ENCODE assay signal across 32 mouse cellular contexts in the genomic region with DNA sequence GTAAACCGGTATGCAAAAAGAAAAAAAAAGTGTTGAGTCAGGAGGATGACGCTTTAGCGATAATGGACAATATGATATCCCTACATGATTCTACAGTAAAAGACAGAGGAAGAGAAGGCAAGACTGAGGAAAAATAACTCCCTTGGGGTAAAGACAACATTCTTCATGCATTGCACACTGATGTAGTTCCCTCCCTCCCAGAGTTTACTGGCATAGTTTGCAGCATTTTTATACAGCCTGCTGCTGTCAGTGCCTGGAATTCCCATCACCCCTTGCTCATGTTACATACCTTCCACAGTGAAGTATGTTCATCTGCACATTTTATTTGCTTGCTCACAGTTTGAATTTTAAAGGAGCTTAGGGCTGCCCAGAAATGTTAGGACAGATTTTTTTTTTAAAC.
DNase-seq lines count a peak whose midpoint lies in the region; ATAC-seq and TF ChIP-seq lines count a peak whose summit lies in the region.
"Had no signal": no experiment of that assay in that cellular context is flagged by ENCODE, and none has a peak within 500 bp of the region (broad histone marks: within the 10 kb centered on the region; RNA-seq: fewer than 3 reads in every experiment).

No protein-coding gene starts in this region.

- DNase-seq in forebrain, embryonic 10.5 days (ENCODE audit: extremely low spot score, low spot score): no peak
- DNase-seq in mesoderm, embryonic 11.5 days (ENCODE audit: low read depth, low spot score): peak; percentile 50
- no peak for DNase-seq in c-Kit-positive CD71-positive TER-119-positive erythroid progenitor cells, embryonic 14.5 days (ENCODE audit: low spot score)
- no peak for DNase-seq in cerebellum, adult 8-10 months
- DNase-seq: adrenal gland, adult 8-10 months; cerebellum, adult 11 months; cerebellum, adult 9-11 months; embryo, embryonic 11 days; gastrocnemius, postnatal 14 days; heart, adult 11 months; heart, postnatal 36 days; kidney, adult 8-10 months; kidney, postnatal 10 days; layer of hippocampus, postnatal 36 days; left cerebral cortex, postnatal 4 days; liver, postnatal 0 days; spleen, adult 18-20 months; thymus, postnatal 36 days had no signal

- no peak for ATAC-seq in forebrain, embryonic 13.5 days
- ATAC-seq in midbrain, embryonic 13.5 days: no peak
- no peak for ATAC-seq in midbrain, embryonic 15.5 days (replicated peaks)
- ATAC-seq: activated CD4-positive, CD25-positive, alpha-beta regulatory T cell, adult 4 months; CD4-positive, CD25-positive, alpha-beta regulatory T cell, adult 4 months; hindbrain, postnatal 0 days; intestine, embryonic 15.5 days; liver, embryonic 12.5 days; liver, postnatal 0 days; midbrain, embryonic 16.5 days had no signal

- TF ChIP-seq CTCF in embryonic fibroblast, embryonic 13.5 days (IDR thresholded peaks at IDR 0.05; ENCODE audit: borderline replicate concordance, insufficient read depth, low read length): no peak

- no peaks in the 10 kb centered on the region for H3K9me3 ChIP-seq in forebrain, embryonic 13.5 days (replicated peaks)
- H3K9me3 ChIP-seq in forebrain, embryonic 10.5 days: no peaks in the 10 kb centered on the region
- H3K9me3 ChIP-seq in midbrain, embryonic 13.5 days: no peaks in the 10 kb centered on the region
- no peaks in the 10 kb centered on the region for H3K9me3 ChIP-seq in midbrain, embryonic 15.5 days
- H3K9me3 ChIP-seq: heart, embryonic 10.5 days; heart, embryonic 15.5 days; hindbrain, embryonic 12.5 days; intestine, embryonic 15.5 days; liver, embryonic 12.5 days had no signal

- H3K4me2 ChIP-seq in forebrain, embryonic 13.5 days: no peak overlapping the region
- H3K4me2 ChIP-seq in midbrain, embryonic 13.5 days (replicated peaks): no peak overlapping the region
- H3K4me2 ChIP-seq in midbrain, embryonic 15.5 days: no peak overlapping the region
- H3K4me2 ChIP-seq: heart, embryonic 15.5 days; hindbrain, embryonic 12.5 days; intestine, embryonic 15.5 days; liver, embryonic 12.5 days had no signal

- H3K4me3 ChIP-seq in forebrain, embryonic 13.5 days: no peak overlapping the region
- no peak overlapping the region for H3K4me3 ChIP-seq in forebrain, embryonic 10.5 days
- no peak overlapping the region for H3K4me3 ChIP-seq in midbrain, embryonic 13.5 days (replicated peaks)
- H3K4me3 ChIP-seq in midbrain, embryonic 15.5 days: no peak overlapping the region
- H3K4me3 ChIP-seq in embryonic fibroblast, embryonic 13.5 days (ENCODE audit: insufficient read depth, low read length): no peak overlapping the region
- H3K4me3 ChIP-seq: heart, embryonic 10.5 days; heart, embryonic 15.5 days; hindbrain, embryonic 12.5 days; intestine, embryonic 15.5 days; liver, embryonic 12.5 days had no signal

- no peaks in the 10 kb centered on the region for H3K27me3 ChIP-seq in forebrain, embryonic 13.5 days
- no peaks in the 10 kb centered on the region for H3K27me3 ChIP-seq in forebrain, embryonic 10.5 days (ENCODE audit: poor library complexity, severe bottlenecking)
- peaks cover 33% of the 10 kb centered on the region for H3K27me3 ChIP-seq in midbrain, embryonic 13.5 days
- no peaks in the 10 kb centered on the region; the same call in 1 of the 2 replicates for H3K27me3 ChIP-seq in midbrain, embryonic 15.5 days (replicated peaks)
- H3K27me3 ChIP-seq: heart, embryonic 15.5 days; hindbrain, embryonic 12.5 days; intestine, embryonic 15.5 days; liver, embryonic 12.5 days had no signal

- H3K4me1 ChIP-seq in forebrain, embryonic 13.5 days: peaks cover 42% of the 10 kb centered on the region
- H3K4me1 ChIP-seq in forebrain, embryonic 10.5 days: peaks cover 44% of the 10 kb centered on the region
- peaks cover 29% of the 10 kb centered on the region for H3K4me1 ChIP-seq in midbrain, embryonic 13.5 days (replicated peaks)
- peaks cover 13% of the 10 kb centered on the region; the same call in 1 of the 2 replicates for H3K4me1 ChIP-seq in midbrain, embryonic 15.5 days
- peaks cover 15% of the 10 kb centered on the region for H3K4me1 ChIP-seq in embryonic fibroblast, embryonic 13.5 days (ENCODE audit: control insufficient read depth, insufficient read depth, low read length)
- H3K4me1 ChIP-seq: intestine, embryonic 15.5 days; liver, embryonic 12.5 days had no signal

- H3K9ac ChIP-seq in forebrain, embryonic 13.5 days: no peak overlapping the region
- no peak overlapping the region for H3K9ac ChIP-seq in midbrain, embryonic 13.5 days (replicated peaks)
- H3K9ac ChIP-seq in midbrain, embryonic 15.5 days: no peak overlapping the region
- H3K9ac ChIP-seq: heart, embryonic 15.5 days; hindbrain, embryonic 12.5 days; intestine, embryonic 15.5 days; liver, embryonic 12.5 days; liver, postnatal 0 days had no signal

- H3K27ac ChIP-seq in forebrain, embryonic 13.5 days: 0 out of 2 replicates have a peak overlapping the region, but pooled peaks have one; percentile 78
- H3K27ac ChIP-seq in forebrain, embryonic 10.5 days: no peak overlapping the region; the same call in 1 of the 2 replicates
- H3K27ac ChIP-seq in midbrain, embryonic 13.5 days: 0 out of 2 replicates have a peak overlapping the region, but pooled peaks have one; percentile 44
- no peak overlapping the region for H3K27ac ChIP-seq in midbrain, embryonic 15.5 days
- peak overlapping the region; percentile 99 for H3K27ac ChIP-seq in embryonic fibroblast, embryonic 13.5 days (ENCODE audit: insufficient read depth, low read length)
- H3K27ac ChIP-seq: heart, embryonic 10.5 days; heart, embryonic 15.5 days; hindbrain, postnatal 0 days; intestine, embryonic 15.5 days; liver, embryonic 12.5 days; macrophage had no signal

- H3K36me3 ChIP-seq in forebrain, embryonic 13.5 days (ENCODE audit: poor library complexity, severe bottlenecking): no peaks in the 10 kb centered on the region
- H3K36me3 ChIP-seq in forebrain, embryonic 10.5 days (replicated peaks): no peaks in the 10 kb centered on the region
- no peaks in the 10 kb centered on the region for H3K36me3 ChIP-seq in midbrain, embryonic 13.5 days
- H3K36me3 ChIP-seq in midbrain, embryonic 15.5 days (replicated peaks): no peaks in the 10 kb centered on the region
- H3K36me3 ChIP-seq: heart, embryonic 10.5 days; heart, embryonic 15.5 days; hindbrain, embryonic 12.5 days; intestine, embryonic 15.5 days; liver, embryonic 12.5 days had no signal

- no peak for TF ChIP-seq POLR2A in embryonic fibroblast, embryonic 13.5 days (IDR thresholded peaks at IDR 0.05; ENCODE audit: low read depth, low read length)

- 87% methylated on average over 3 of the region's 3 CpGs for WGBS in forebrain, embryonic 13.5 days
- WGBS in forebrain, embryonic 10.5 days: 91% methylated on average over 3 of the region's 3 CpGs
- WGBS in midbrain, embryonic 13.5 days: 86% methylated on average over 3 of the region's 3 CpGs
- 83% methylated on average over 3 of the region's 3 CpGs for WGBS in midbrain, embryonic 15.5 days

Comparison
In these comparisons a context has a peak if more than half of its experiments do, and no peak if none do; other contexts are left out.
1. H3K27ac ChIP-seq: peak in forebrain, embryonic 13.5 days (single experiment), midbrain, embryonic 13.5 days (single experiment) and embryonic fibroblast, embryonic 13.5 days (single experiment); none in forebrain, embryonic 10.5 days (single experiment) and midbrain, embryonic 15.5 days (single experiment).